Mouse (Mus musculus): ENCODE results near the gene Clec2d. TPM values are rescaled to one million over a fixed set of nuclear protein-coding genes. Genes with fewer than 3 reads are reported as not detected.
"Not testable (repeated sequence)": the region's sequence is repeated elsewhere in the genome, so short reads cannot be mapped to it uniquely, and the experiment has no call there.

Clec2d gene
- polyA plus RNA-seq, 1 experiment: 14.9 TPM

- WGBS: 96% methylated on average over 2 of the region's 2 CpGs
- no peak overlapping the region for H3K27ac ChIP-seq (ENCODE audit: insufficient read depth, low read length)
- TF ChIP-seq CTCF (IDR thresholded peaks at IDR 0.05; ENCODE audit: borderline replicate concordance, insufficient read depth, low read depth, low read length): no peak
- no peak for TF ChIP-seq POLR2A (IDR thresholded peaks at IDR 0.05; ENCODE audit: borderline replicate concordance, insufficient read depth, low read length)
- no peak overlapping the region for H3K4me3 ChIP-seq (replicated peaks; ENCODE audit: insufficient read depth, low read depth, low read length)
- DNase-seq: no peak
- H3K4me1 ChIP-seq (ENCODE audit: control insufficient read depth, insufficient read depth, low read length): no peaks in the 10 kb centered on the region
- no peaks in the 10 kb centered on the region for H3K27me3 ChIP-seq (ENCODE audit: control insufficient read depth, insufficient read depth, low read length)
Observed at GRCm38 (mm10) chr6:129193431-129193830, 13.0 kb downstream of the Clec2d start.

- not testable (repeated sequence) for H3K4me1 ChIP-seq (ENCODE audit: control insufficient read depth, insufficient read depth, low read length); DNase-seq; H3K4me3 ChIP-seq (replicated peaks; ENCODE audit: insufficient read depth, low read depth, low read length); H3K27ac ChIP-seq (ENCODE audit: insufficient read depth, low read length); H3K27me3 ChIP-seq (ENCODE audit: control insufficient read depth, insufficient read depth, low read length)
Observed at GRCm38 (mm10) chr6:129200066-129200465, 19.7 kb downstream of the Clec2d start.

- H3K4me1 ChIP-seq (ENCODE audit: control insufficient read depth, insufficient read depth, low read length): no peaks in the 10 kb centered on the region
- 79% methylated on average over 1 of the region's 1 CpGs for WGBS
- TF ChIP-seq POLR2A (IDR thresholded peaks at IDR 0.05; ENCODE audit: borderline replicate concordance, insufficient read depth, low read length) (no peak), CTCF (IDR thresholded peaks at IDR 0.05; ENCODE audit: borderline replicate concordance, insufficient read depth, low read depth, low read length) (no peak)
- H3K27me3 ChIP-seq (ENCODE audit: control insufficient read depth, insufficient read depth, low read length): no peaks in the 10 kb centered on the region
- H3K27ac ChIP-seq (ENCODE audit: insufficient read depth, low read length): no peak overlapping the region
- no peak for DNase-seq
- no peak overlapping the region for H3K4me3 ChIP-seq (replicated peaks; ENCODE audit: insufficient read depth, low read depth, low read length)
Observed at GRCm38 (mm10) chr6:129202306-129202705, 21.9 kb downstream of the Clec2d start.

- DNase-seq: no peak
- WGBS: 17% methylated on average over 1 of the region's 1 CpGs
Observed at GRCm38 (mm10) chr6:129204342-129204741, 23.9 kb downstream of the Clec2d start.

GRCm38 (mm10) chr6:129204838-129205237, 24.4 kb downstream of the Clec2d start:
- H3K4me3 ChIP-seq (replicated peaks; ENCODE audit: insufficient read depth, low read depth, low read length): no peak overlapping the region
- H3K27ac ChIP-seq (ENCODE audit: insufficient read depth, low read length): no peak overlapping the region
- WGBS: 84% methylated on average over 3 of the region's 3 CpGs
- no peaks in the 10 kb centered on the region for H3K4me1 ChIP-seq (ENCODE audit: control insufficient read depth, insufficient read depth, low read length)
- TF ChIP-seq POLR2A (IDR thresholded peaks at IDR 0.05; ENCODE audit: borderline replicate concordance, insufficient read depth, low read length) (no peak), CTCF (IDR thresholded peaks at IDR 0.05; ENCODE audit: borderline replicate concordance, insufficient read depth, low read depth, low read length) (no peak)
- no peak for DNase-seq
- no peaks in the 10 kb centered on the region for H3K27me3 ChIP-seq (ENCODE audit: control insufficient read depth, insufficient read depth, low read length)

More at GRCm38 (mm10) chr6:129204342-129204741, 23.9 kb downstream of the Clec2d start:
- Histone ChIP-seq H3K4me3 (replicated peaks; ENCODE audit: insufficient read depth, low read depth, low read length) (no peak overlapping the region), H3K27me3 (ENCODE audit: control insufficient read depth, insufficient read depth, low read length) (no peaks in the 10 kb centered on the region), H3K27ac (ENCODE audit: insufficient read depth, low read length) (no peak overlapping the region), H3K4me1 (ENCODE audit: control insufficient read depth, insufficient read depth, low read length) (no peaks in the 10 kb centered on the region)
- no peak for TF ChIP-seq POLR2A (IDR thresholded peaks at IDR 0.05; ENCODE audit: borderline replicate concordance, insufficient read depth, low read length)
- no peak for TF ChIP-seq CTCF (IDR thresholded peaks at IDR 0.05; ENCODE audit: borderline replicate concordance, insufficient read depth, low read depth, low read length)

GRCm38 (mm10) chr6:129208891-129209519, 28.6 kb downstream of the Clec2d start:
- no peak for DNase-seq
- H3K4me1 ChIP-seq (ENCODE audit: control insufficient read depth, insufficient read depth, low read length): no peaks in the 10 kb centered on the region
- no peak overlapping the region for H3K27ac ChIP-seq (ENCODE audit: insufficient read depth, low read length)
- TF ChIP-seq CTCF (IDR thresholded peaks at IDR 0.05; ENCODE audit: borderline replicate concordance, insufficient read depth, low read depth, low read length): no peak
- TF ChIP-seq POLR2A (IDR thresholded peaks at IDR 0.05; ENCODE audit: borderline replicate concordance, insufficient read depth, low read length): no peak
- no peak overlapping the region for H3K4me3 ChIP-seq (replicated peaks; ENCODE audit: insufficient read depth, low read depth, low read length)
- no peaks in the 10 kb centered on the region for H3K27me3 ChIP-seq (ENCODE audit: control insufficient read depth, insufficient read depth, low read length)
- 88% methylated on average over 5 of the region's 5 CpGs for WGBS

- no peak overlapping the region for H3K27ac ChIP-seq (ENCODE audit: insufficient read depth, low read length)
- H3K4me1 ChIP-seq (ENCODE audit: control insufficient read depth, insufficient read depth, low read length): no peaks in the 10 kb centered on the region
- WGBS: 75% methylated on average over 1 of the region's 1 CpGs
- H3K27me3 ChIP-seq (ENCODE audit: control insufficient read depth, insufficient read depth, low read length): no peaks in the 10 kb centered on the region
- no peak overlapping the region for H3K4me3 ChIP-seq (replicated peaks; ENCODE audit: insufficient read depth, low read depth, low read length)
- no peak for TF ChIP-seq CTCF (IDR thresholded peaks at IDR 0.05; ENCODE audit: borderline replicate concordance, insufficient read depth, low read depth, low read length)
- TF ChIP-seq POLR2A (IDR thresholded peaks at IDR 0.05; ENCODE audit: borderline replicate concordance, insufficient read depth, low read length): no peak
- DNase-seq: no peak
Observed at GRCm38 (mm10) chr6:129209785-129210446, 29.5 kb downstream of the Clec2d start.

- no peak for DNase-seq
- 92% methylated on average over 4 of the region's 4 CpGs for WGBS
- no peak overlapping the region for H3K4me3 ChIP-seq (replicated peaks; ENCODE audit: insufficient read depth, low read depth, low read length)
- no peak overlapping the region for H3K27ac ChIP-seq (ENCODE audit: insufficient read depth, low read length)
- H3K4me1 ChIP-seq (ENCODE audit: control insufficient read depth, insufficient read depth, low read length): no peaks in the 10 kb centered on the region
- no peaks in the 10 kb centered on the region for H3K27me3 ChIP-seq (ENCODE audit: control insufficient read depth, insufficient read depth, low read length)
- TF ChIP-seq POLR2A (IDR thresholded peaks at IDR 0.05; ENCODE audit: borderline replicate concordance, insufficient read depth, low read length) (no peak), CTCF (IDR thresholded peaks at IDR 0.05; ENCODE audit: borderline replicate concordance, insufficient read depth, low read depth, low read length) (no peak)
Observed at GRCm38 (mm10) chr6:129210447-129210790, 30.0 kb downstream of the Clec2d start.

All from cerebellum, adult 2 months (tissue).